Mouse (Mus musculus) cerebellum, postnatal 4 days (tissue): ENCODE results near the gene Anks6.
A peak's percentile ranks its signal among the peaks of the same experiment; 100 is the strongest.

Experiments used
- DNase-seq, 2 experiments: peaks; one replicate each; pipeline ENCODE4 v3.0.0; 2022; ENCODE audit warnings: low spot score in 2 of 2, mixed read lengths in 1 of 2

The Anks6 gene

DNA sequence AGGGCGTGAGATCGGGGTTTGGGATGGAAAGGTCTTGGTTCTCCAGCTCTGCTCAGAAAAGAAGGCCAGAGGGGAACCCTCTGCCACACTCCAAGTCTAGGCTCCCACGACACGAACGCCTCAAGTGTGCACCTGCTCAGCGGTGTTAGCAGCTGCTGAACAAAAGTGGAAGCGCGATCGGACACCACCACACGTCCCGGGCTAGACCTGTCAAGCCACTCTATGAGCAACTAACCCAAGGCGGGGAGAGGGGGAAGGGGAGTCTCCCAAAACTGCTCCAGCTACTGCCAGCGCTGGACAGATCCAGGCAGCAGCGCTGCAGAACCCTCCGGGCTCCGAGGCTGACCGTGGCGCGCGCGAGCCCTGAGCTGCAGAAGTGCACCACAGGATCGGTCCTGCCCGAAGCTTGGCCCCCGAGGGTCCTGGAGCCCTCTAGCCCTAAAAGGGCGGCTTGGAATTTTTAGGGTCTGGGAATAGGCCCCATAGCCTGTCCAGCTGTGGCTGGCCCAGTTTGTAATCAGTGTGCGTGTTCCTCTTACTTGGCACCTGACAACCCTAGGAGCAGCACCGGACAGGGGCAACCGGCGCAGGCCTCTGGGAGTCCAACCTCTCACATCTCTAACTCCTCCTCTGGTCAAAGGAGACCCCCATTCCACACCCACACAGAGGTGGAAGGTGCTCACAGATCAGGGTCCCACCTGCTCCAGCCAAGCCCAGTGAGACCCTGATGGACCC lies 66.8 kb downstream of the Anks6 start:
- peak in 1 of 2 experiments; percentile 35 for DNase-seq

DNA sequence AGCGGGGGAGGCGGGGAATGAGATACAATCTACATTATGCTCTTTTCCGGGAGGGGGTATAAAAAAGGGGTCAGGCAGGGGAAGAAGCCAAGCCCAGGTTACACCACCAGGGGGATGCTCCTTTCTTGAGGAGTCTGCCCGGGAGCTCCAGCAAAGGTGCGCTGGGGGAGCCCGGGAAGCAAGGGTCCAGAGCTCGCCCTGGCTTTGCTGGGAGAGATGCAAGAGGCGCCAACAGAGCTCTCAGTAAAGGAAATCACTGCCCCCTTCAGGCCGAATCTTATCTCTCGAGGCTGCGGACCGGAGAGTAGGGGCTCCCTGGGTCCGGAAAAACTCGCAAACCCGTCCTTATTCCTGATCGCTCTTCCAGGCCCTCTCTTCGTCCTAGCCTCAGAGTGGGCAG lies 67.4 kb downstream of the Anks6 start:
- peak; percentile 64 to 78 for DNase-seq

- DNase-seq, result no peak
Observed at GRCm38 (mm10) chr4:46988824-46989223, 68.4 kb downstream of the Anks6 start.

DNA sequence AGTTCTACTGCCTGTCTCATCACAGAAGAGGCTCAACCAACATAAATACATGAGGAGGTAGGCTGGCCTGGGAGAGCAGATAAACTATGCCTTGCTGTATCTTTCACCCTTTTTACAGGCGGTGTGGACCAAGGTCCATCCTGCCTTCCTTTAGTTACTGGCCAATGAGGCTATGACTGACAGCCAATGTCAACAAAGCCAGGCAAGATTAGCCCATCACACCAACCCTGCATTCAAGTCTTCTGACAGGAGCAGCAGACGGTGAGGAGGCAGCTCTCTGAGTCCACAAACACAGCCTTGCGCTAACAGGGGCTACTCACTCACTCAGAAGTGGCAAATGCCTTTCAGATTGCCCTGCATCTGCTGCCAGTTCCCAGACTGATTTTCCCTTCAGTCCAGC lies 69.0 kb downstream of the Anks6 start:
- no peak for DNase-seq

DNA sequence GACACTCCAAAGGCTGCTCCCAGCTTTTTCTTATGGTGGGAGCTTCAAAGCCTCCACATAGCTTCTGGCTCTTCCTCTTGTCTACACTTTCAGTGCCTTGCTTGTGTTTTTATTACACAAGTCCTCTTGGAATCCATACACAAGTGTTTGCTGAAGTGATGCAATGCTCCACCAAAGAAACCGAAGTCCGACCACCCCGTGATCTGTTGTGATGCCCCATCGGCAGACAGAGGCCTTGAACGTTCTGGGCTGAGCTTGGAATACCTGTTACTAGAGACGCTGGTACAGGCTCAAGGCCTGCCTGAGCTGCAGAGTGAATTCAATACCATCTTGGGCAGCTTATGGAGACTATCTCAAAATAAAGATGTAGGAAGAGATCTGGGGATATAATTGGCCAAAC lies 69.4 kb downstream of the Anks6 start:
- no peak for DNase-seq

GRCm38 (mm10) chr4:46986054-46986453 lies 71.2 kb downstream of the Anks6 start:
- DNase-seq, result no peak

- DNase-seq, result no peak
Observed at GRCm38 (mm10) chr4:46982912-46983311, 74.3 kb downstream of the Anks6 start.

DNA sequence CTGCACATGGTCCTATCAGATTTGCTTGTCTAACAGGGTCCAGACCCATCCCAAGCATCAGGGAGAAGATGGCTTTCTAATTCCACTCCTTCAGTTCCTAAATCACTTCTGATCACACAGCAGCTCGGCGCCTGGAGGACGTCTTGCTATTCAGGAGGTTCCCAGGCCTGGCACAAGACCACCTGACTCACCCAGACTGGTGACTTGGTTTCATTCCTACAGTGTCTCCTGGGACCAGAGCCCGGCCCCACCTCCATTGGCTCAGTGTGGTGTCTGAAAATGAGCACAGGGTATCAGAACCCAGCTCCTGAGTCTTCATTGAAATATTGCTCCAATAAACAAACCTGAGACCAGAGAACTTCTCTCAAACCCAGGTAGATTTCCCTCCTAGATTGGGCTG lies 75.1 kb downstream of the Anks6 start:
- no peak for DNase-seq

DNA sequence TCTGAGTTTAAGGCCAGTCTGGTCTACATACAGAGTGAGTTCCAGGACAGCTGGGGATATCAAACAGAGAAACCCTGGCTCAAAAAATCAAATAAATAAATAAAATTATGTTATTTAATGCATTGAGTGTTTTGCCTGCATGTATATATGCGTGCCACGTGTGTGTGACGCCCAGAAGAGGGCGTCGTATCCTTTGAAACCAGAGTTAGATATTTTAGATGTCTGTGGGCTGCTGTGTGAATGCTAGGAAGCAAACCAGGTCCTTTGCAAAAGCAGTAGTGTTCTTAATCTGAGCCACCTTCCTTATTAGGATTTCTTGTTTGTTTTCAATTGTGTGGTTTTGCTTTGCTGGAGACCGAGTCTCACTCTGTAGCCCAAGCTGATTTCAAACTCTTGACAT lies 78.9 kb downstream of the Anks6 start:
- DNase-seq, result no peak

DNA sequence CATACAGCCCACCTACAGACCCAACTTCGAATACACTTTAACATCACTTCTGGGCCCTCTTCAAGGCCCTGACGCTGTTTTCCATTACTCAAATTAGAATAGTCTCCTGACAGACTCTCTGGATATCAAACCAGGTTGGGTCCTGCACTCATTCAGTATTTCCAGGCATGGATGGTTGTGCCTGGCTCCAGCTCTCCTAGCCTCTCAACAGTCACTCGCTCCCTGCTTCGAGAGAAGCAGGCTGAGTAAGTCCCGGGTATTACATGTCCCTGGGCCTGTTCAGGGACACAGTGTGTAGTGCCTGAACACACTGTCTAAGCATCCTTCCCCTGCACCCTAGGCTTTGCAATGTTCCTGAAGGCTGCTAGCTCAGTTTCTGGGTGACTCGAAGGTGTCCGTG lies 80.1 kb downstream of the Anks6 start:
- no peak for DNase-seq

DNA sequence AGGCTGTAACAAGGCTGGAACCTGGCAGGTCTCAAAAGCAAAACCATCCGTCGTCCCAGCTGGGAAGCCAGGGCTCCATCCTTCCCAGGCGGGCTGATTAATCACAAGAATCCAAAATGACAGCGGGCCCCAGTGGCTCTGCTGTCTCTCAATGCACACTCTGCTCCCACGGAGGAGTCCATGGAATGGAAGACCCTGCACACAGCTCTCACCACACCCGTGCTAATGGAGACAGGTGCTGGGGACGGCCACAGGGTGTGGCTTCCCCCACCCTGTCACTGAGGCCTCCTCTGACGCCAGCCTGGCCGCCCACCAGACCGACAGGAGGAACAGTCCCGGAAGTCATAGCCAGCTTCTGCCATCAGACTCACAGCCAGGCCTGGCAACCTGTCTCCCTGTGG lies 80.6 kb downstream of the Anks6 start:
- peak in 1 of 2 experiments; percentile 21 for DNase-seq

DNA sequence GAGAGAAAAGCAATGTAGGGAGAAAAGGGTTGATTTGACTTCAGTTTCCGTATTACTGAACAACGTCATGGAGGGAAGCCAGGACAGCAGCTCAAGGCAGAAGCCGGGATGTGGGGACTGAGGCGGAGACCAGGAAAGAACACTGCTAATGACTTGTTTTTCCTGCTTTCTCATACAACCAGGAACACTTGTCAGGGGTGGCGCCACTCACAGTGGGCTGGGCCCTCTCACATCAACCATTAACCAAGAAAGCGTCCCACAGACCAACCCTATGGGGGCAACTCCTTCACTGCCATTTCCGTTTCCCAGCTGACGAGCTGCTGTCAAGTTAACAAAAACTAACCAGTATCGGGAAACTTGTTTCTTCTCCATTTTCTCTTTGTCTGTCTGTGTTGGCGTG lies 83.9 kb downstream of the Anks6 start:
- DNase-seq, result no peak

DNA sequence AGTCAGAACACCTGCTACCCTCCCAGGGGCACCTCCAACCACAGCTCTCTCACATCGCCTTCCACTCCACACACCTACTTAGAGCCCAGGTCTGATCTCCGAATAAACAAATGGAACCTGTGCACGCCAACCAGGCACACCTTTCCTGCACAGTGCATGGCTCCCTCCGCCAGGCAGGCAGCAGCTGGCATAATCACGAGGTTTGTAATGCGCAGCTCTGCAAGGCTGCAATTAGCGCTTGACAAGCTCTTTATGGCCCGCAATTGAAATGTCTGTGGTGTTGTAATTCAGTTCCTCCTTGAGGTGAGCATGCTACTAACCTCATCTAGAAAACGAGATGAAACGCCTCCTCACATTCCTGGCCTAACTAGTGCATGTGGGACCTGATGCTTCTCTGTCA lies 89.2 kb downstream of the Anks6 start:
- DNase-seq, result no peak

DNA sequence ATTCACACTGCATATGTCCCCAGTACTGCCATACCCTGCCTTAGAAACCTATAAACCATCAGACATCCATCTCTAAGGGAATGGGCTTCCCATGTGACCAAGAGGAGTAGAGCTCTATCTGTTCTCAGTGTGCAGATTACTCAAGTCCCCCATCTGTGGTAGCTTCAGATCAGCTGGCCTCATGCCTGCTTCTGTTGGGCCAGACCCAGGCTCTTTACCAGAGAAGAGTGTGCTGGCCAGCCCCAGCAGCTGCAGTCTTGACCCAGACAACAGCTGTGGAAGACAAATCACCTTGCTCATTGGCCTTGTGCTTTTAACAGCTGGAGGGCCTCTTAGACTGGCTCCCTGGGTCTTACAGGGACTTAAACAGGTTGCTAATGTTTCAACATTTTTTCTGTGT lies 90.7 kb downstream of the Anks6 start:
- no peak for DNase-seq
